Mouse (Mus musculus): ENCODE results near the gene 2310057J18Rik. TPM values are rescaled to one million over a fixed set of nuclear protein-coding genes. Genes with fewer than 3 reads are reported as not detected.

The 2310057J18Rik gene
- not detected for total RNA-seq (2023)

DNA sequence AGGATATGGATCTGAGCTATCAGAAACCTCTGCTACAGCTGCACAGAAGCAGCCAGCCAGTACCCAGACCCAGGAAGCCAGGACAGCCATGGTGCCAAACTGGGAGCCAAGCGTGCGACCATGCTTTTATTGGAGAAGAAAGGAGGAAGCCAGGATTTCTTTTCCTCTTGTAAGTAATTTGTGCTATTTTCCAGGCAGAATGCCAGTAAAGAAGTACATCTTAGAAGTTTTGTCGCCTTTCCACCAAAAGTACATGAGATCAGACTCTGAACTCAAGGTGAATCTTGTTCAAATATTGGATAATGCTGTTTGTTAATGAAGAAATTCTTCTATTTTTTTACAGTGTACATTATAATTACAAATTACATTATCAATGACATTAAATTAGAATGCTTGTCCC, at the start of gene 2310057J18Rik:
TSS of gene 2310057J18Rik (minus strand) at position 101 of the 400 bp plus-strand sequence.

Other genes starting within 250 kb of the 2310057J18Rik start
- not detected for gene Soga3, start 157.5 kb upstream of the 2310057J18Rik start, total RNA-seq (2023)
- gene Gm49353, start 212.7 kb upstream of the 2310057J18Rik start, total RNA-seq (2023): not detected
- not detected for gene 9330159F19Rik, start 225.3 kb upstream of the 2310057J18Rik start, total RNA-seq (2023)

Measured in CD4-positive naive resting alpha-beta T cell, adult 57 days (primary cell).